32 mouse cellular contexts compared by ENCODE assay signal in genomic region chr2:9697591-9698345, GRCm38 (mm10).
DNase-seq lines count a peak whose midpoint lies in the region; ATAC-seq and TF ChIP-seq lines count a peak whose summit lies in the region.
"Had no signal": no experiment of that assay in that cellular context is flagged by ENCODE, and none has a peak within 500 bp of the region (broad histone marks: within the 10 kb centered on the region; RNA-seq: fewer than 3 reads in every experiment).

No protein-coding gene starts in this region.

- DNase-seq in forebrain, postnatal 0 days = peak; percentile 21
- DNase-seq in forebrain, embryonic 10.5 days (ENCODE audit: extremely low spot score, low spot score) = no peak
- DNase-seq in cerebellum, adult 11 months = peak; percentile 6
- peak; percentile 26 for DNase-seq in cerebellum, adult 9-10 months
- DNase-seq in cerebellum, postnatal 36 days = peak; percentile 12 to 20
- DNase-seq in right cerebral cortex, postnatal 14 days = no peak
- DNase-seq: adrenal gland, postnatal 25 days; embryo, embryonic 11 days; gastrocnemius, adult 2 months; gastrocnemius, postnatal 36 days; heart, adult 2 months; heart, postnatal 14 days; kidney, adult 2 months; kidney, postnatal 10 days; retina, postnatal 1 day; right cerebral cortex, postnatal 25 days; thymus, postnatal 25 days had no signal

- H3K27me3 ChIP-seq in forebrain, postnatal 0 days (ENCODE audit: insufficient read depth, low read length) = no peaks in the 10 kb centered on the region
- no peaks in the 10 kb centered on the region for H3K27me3 ChIP-seq in forebrain, embryonic 10.5 days (ENCODE audit: poor library complexity, severe bottlenecking)
- H3K27me3 ChIP-seq: embryonic facial prominence, embryonic 12.5 days; forebrain, embryonic 15.5 days; heart, embryonic 13.5 days; hindbrain, embryonic 15.5 days; lung, embryonic 15.5 days; midbrain, embryonic 15.5 days; neural tube, embryonic 15.5 days; stomach, embryonic 15.5 days had no signal

- 66% methylated on average over 6 of the region's 6 CpGs for WGBS in forebrain, postnatal 0 days
- 80% methylated on average over 6 of the region's 6 CpGs for WGBS in forebrain, embryonic 10.5 days

- peak; percentile 43; the same call in 1 of the 2 replicates for ATAC-seq in forebrain, postnatal 0 days
- ATAC-seq in CD4-positive, CD25-positive, alpha-beta regulatory T cell, adult 4 months = no peak
- ATAC-seq: forebrain, embryonic 15.5 days; inflammation-experienced regulatory T-cells, adult 6 months; midbrain, embryonic 15.5 days had no signal

- H3K4me2 ChIP-seq in forebrain, postnatal 0 days (ENCODE audit: low read depth) = no peak overlapping the region
- H3K4me2 ChIP-seq: embryonic facial prominence, embryonic 12.5 days; forebrain, embryonic 15.5 days; heart, embryonic 13.5 days; hindbrain, embryonic 15.5 days; limb, embryonic 13.5 days; liver, embryonic 11.5 days; lung, embryonic 15.5 days; midbrain, embryonic 15.5 days; neural tube, embryonic 15.5 days; stomach, embryonic 15.5 days had no signal

- H3K36me3 ChIP-seq in forebrain, postnatal 0 days (ENCODE audit: insufficient read depth) = no peaks in the 10 kb centered on the region
- no peaks in the 10 kb centered on the region for H3K36me3 ChIP-seq in forebrain, embryonic 10.5 days (replicated peaks)
- H3K36me3 ChIP-seq: embryonic facial prominence, embryonic 12.5 days; forebrain, embryonic 15.5 days; heart, embryonic 13.5 days; hindbrain, embryonic 10.5 days; hindbrain, embryonic 15.5 days; limb, embryonic 13.5 days; lung, embryonic 15.5 days; midbrain, embryonic 10.5 days; midbrain, embryonic 15.5 days; neural tube, embryonic 15.5 days; stomach, embryonic 15.5 days had no signal

- TF ChIP-seq CTCF in forebrain, postnatal 0 days (IDR thresholded peaks at IDR 0.05; ENCODE audit: low read depth) = no peak

- no peaks in the 10 kb centered on the region for H3K9me3 ChIP-seq in forebrain, postnatal 0 days (ENCODE audit: low read length)
- no peaks in the 10 kb centered on the region for H3K9me3 ChIP-seq in forebrain, embryonic 10.5 days
- H3K9me3 ChIP-seq: embryonic facial prominence, embryonic 12.5 days; forebrain, embryonic 15.5 days; heart, embryonic 13.5 days; hindbrain, embryonic 10.5 days; hindbrain, embryonic 15.5 days; limb, embryonic 13.5 days; lung, embryonic 15.5 days; midbrain, embryonic 10.5 days; midbrain, embryonic 15.5 days; neural tube, embryonic 15.5 days; stomach, embryonic 15.5 days had no signal

- H3K27ac ChIP-seq in forebrain, postnatal 0 days (ENCODE audit: low read depth, low read length) = no peak overlapping the region
- no peak overlapping the region for H3K27ac ChIP-seq in forebrain, embryonic 10.5 days
- H3K27ac ChIP-seq: embryonic facial prominence, embryonic 12.5 days; forebrain, embryonic 15.5 days; gastrocnemius, adult 2 months; heart, adult 2 months; heart, embryonic 13.5 days; hindbrain, embryonic 10.5 days; hindbrain, embryonic 15.5 days; left cerebral cortex, adult 2 months; limb, embryonic 13.5 days; lung, embryonic 15.5 days; midbrain, embryonic 10.5 days; midbrain, embryonic 15.5 days; neural tube, embryonic 15.5 days; stomach, embryonic 15.5 days had no signal

- no peaks in the 10 kb centered on the region for H3K4me1 ChIP-seq in forebrain, postnatal 0 days (ENCODE audit: insufficient read depth)
- H3K4me1 ChIP-seq in forebrain, embryonic 10.5 days = no peaks in the 10 kb centered on the region
- H3K4me1 ChIP-seq: embryonic facial prominence, embryonic 12.5 days; forebrain, embryonic 15.5 days; heart, embryonic 13.5 days; hindbrain, embryonic 10.5 days; hindbrain, embryonic 15.5 days; lung, embryonic 15.5 days; midbrain, embryonic 10.5 days; midbrain, embryonic 15.5 days; neural tube, embryonic 15.5 days; stomach, embryonic 15.5 days had no signal

- H3K9ac ChIP-seq in forebrain, postnatal 0 days = no peak overlapping the region
- H3K9ac ChIP-seq: embryonic facial prominence, embryonic 12.5 days; forebrain, embryonic 15.5 days; heart, embryonic 13.5 days; hindbrain, embryonic 15.5 days; limb, embryonic 13.5 days; lung, embryonic 15.5 days; midbrain, embryonic 15.5 days; neural tube, embryonic 15.5 days; stomach, embryonic 15.5 days had no signal

- no peak overlapping the region for H3K4me3 ChIP-seq in forebrain, postnatal 0 days (ENCODE audit: low read depth, low read length)
- H3K4me3 ChIP-seq in forebrain, embryonic 10.5 days = no peak overlapping the region
- H3K4me3 ChIP-seq: embryonic facial prominence, embryonic 12.5 days; forebrain, embryonic 15.5 days; gastrocnemius, adult 2 months; heart, adult 2 months; heart, embryonic 13.5 days; hindbrain, embryonic 10.5 days; hindbrain, embryonic 15.5 days; left cerebral cortex, adult 2 months; limb, embryonic 13.5 days; lung, embryonic 15.5 days; midbrain, embryonic 10.5 days; midbrain, embryonic 15.5 days; neural tube, embryonic 15.5 days; stomach, embryonic 15.5 days had no signal

Comparison
In these comparisons a context has a peak if more than half of its experiments do, and no peak if none do; other contexts are left out.
1. DNase-seq: peak in forebrain, postnatal 0 days (single experiment), cerebellum, adult 11 months (single experiment), cerebellum, adult 9-10 months (single experiment) and cerebellum, postnatal 36 days (2 of 2); none in forebrain, embryonic 10.5 days (single experiment) and right cerebral cortex, postnatal 14 days (single experiment).